Mouse (Mus musculus) liver, postnatal 0 days (tissue): Measurements from ENCODE around the gene Psme1. TPM values are rescaled to one million over a fixed set of nuclear protein-coding genes. Genes with fewer than 3 reads are reported as not detected.

Experiments used
- ATAC-seq: fragments of 200-750 bp; cut with Nextera tagmentation; 2 replicates; pipeline ENCODE4 v1.8.0; 2017; ENCODE audit warnings: mild to moderate bottlenecking, moderate library complexity
- DNase-seq: peaks from one replicate; pipeline ENCODE4 v3.0.0-alpha.2; 2016
- H3K27ac ChIP-seq: fragments of 300-500 bp; sonication (generic); 2 replicates; pipeline ENCODE4 v1.5.1; 2014; ENCODE audit warnings: antibody characterized with exemption, moderate library complexity, mild to moderate bottlenecking, low read depth
- H3K27me3 ChIP-seq: fragments of 300-500 bp; sonication (generic); 2 replicates; pipeline ENCODE4 v1.6.1; 2014; ENCODE audit warnings: low read length, control low read depth, mixed read lengths; ENCODE audit not compliant: insufficient read depth
- H3K36me3 ChIP-seq: fragments of 300-500 bp; sonication (generic); replicated peaks from 2 replicates; pipeline ENCODE4 v1.6.1; 2014; ENCODE audit warnings: mild to moderate bottlenecking, control low read depth, low read length, moderate library complexity, mixed read lengths; ENCODE audit not compliant: insufficient read depth
- H3K4me1 ChIP-seq: fragments of 300-500 bp; sonication (generic); 2 replicates; pipeline ENCODE4 v1.6.1; 2014; ENCODE audit warnings: antibody characterized with exemption, mild to moderate bottlenecking, control low read depth; ENCODE audit not compliant: insufficient read depth
- H3K4me2 ChIP-seq: fragments of 300-500 bp; sonication (generic); 2 replicates; pipeline ENCODE4 v1.6.1; 2014; ENCODE audit warnings: low read depth, mild to moderate bottlenecking, low read length, moderate library complexity, mixed read lengths
- H3K4me3 ChIP-seq: fragments of 300-500 bp; sonication (generic); 2 replicates; pipeline ENCODE4 v1.5.1; 2014; ENCODE audit warnings: low read depth, low read length
- H3K9ac ChIP-seq: fragments of 300-500 bp; sonication (generic); replicated peaks from 2 replicates; pipeline ENCODE4 v1.6.1; 2014; ENCODE audit warnings: mild to moderate bottlenecking, moderate library complexity
- H3K9me3 ChIP-seq: fragments of 300-500 bp; sonication (generic); 2 replicates; pipeline ENCODE4 v1.6.1; 2016; ENCODE audit warnings: mild to moderate bottlenecking, control low read depth, low read length, mixed read lengths
- CTCF ChIP-seq: sonication (generic); IDR thresholded peaks from 2 replicates; pipeline ENCODE4 v1.5.1; 2016; ENCODE audit warnings: antibody characterized with exemption, low read depth
- EP300 ChIP-seq: IDR thresholded peaks from 2 replicates; pipeline ENCODE4 v1.6.1; 2016; ENCODE audit warnings: antibody characterized with exemption, low read depth, mild to moderate bottlenecking
- WGBS: fragments of 180-500 bp; shearing (Covaris S2); extraction: QIAGEN DNeasy Blood & Tissue Kit; methylation state at CpG from one replicate; pipeline ENCODE4 v1.1.7; 2014; ENCODE audit not compliant: insufficient replicate concordance; 5-methylcytosine and 5-hydroxymethylcytosine counted together
- polyA plus RNA-seq: library from polyadenylated mRNA; unstranded; fragments of >200 nt; fragmentation: Nextera tagmentation; extraction: Ambion mirVana; gene quantifications from 2 replicates; pipeline ENCODE4 v1.2.1, GENCODE M21; 2015

Gene Psme1
- polyA plus RNA-seq, 1 experiment from 2014 or later = 162 TPM

DNA sequence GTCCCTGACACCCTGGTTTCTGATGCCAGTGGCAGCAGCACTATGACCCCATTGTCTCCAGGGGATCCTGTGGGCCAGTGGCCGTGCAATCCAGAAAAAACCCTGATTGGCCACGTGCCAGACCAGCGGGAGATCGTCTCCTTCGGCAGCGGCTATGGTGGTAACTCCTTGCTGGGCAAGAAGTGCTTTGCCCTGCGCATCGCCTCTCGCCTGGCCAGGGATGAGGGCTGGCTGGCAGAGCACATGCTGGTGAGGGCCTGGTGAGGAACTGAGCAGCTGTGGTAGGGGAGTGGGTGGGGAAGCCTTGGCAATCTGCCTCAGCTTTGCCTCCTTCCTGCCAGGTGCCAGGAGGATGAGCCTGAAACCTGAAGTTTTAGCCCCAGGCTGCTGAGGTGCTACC lies 33.6 kb upstream of the Psme1 start:
- H3K27ac ChIP-seq = no peak overlapping the region
- H3K9me3 ChIP-seq = no peaks in the 10 kb centered on the region
- DNase-seq = no peak
- no peak for ATAC-seq
- H3K9ac ChIP-seq = no peak overlapping the region
- WGBS = 94% methylated on average over 9 of the region's 9 CpGs
- no peaks in the 10 kb centered on the region for H3K27me3 ChIP-seq
- peaks cover 19% of the 10 kb centered on the region for H3K4me1 ChIP-seq
- TF ChIP-seq CTCF = no peak
- TF ChIP-seq EP300 = no peak
- H3K4me3 ChIP-seq = no peak overlapping the region
- peaks cover 63% of the 10 kb centered on the region for H3K36me3 ChIP-seq
- no peak overlapping the region for H3K4me2 ChIP-seq

DNA sequence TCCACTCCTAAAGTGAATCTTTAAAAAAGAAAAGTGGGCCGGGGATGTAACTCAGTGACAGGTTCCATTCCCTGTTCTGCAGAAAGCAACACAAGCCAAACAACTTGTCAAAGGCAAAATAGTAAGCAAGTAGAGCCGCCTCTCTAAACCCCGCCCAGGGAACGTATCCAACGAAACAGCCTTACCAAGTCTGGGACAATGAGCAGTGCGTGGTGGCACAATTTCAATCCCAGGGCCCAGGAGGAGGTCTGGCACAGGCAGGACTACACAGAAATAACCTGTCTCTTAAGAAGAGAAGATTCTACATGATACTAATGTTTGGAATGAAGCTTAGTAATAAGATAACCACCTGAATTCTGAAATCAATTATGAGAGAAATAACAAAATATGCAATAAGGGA lies 27.7 kb upstream of the Psme1 start:
- WGBS = 91% methylated on average over 6 of the region's 6 CpGs
- DNase-seq = no peak
- Histone ChIP-seq H3K36me3 (peaks cover 47% of the 10 kb centered on the region), H3K9ac (no peak overlapping the region), H3K4me3 (no peak overlapping the region), H3K27me3 (no peaks in the 10 kb centered on the region), H3K9me3 (no peaks in the 10 kb centered on the region), H3K4me1 (no peaks in the 10 kb centered on the region), H3K27ac (no peak overlapping the region), H3K4me2 (no peak overlapping the region)
- ATAC-seq = no peak
- TF ChIP-seq EP300 (no peak), CTCF (no peak)

DNA sequence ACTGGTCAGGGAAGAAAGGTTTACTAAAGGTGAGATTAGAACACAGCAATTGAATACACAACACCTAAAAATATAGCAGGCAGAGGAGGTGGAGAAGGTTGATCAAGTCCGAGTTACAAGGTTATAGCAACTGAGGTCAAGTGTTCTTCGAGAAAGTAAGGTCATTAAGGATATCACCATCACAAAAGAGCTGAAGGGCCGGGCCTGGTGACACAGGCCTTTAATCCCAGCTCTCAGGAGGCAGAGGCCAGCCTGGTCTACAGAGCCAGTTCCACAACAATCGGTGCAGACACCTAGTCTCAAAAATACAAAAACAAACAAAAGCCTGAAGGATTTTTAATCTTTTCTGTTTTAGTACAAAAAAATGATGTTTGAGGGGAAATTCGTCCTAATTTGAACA lies 26.6 kb upstream of the Psme1 start:
- H3K4me2 ChIP-seq = no peak overlapping the region
- H3K9ac ChIP-seq = no peak overlapping the region
- H3K36me3 ChIP-seq = peaks cover 37% of the 10 kb centered on the region
- no peak overlapping the region for H3K4me3 ChIP-seq
- no peaks in the 10 kb centered on the region for H3K9me3 ChIP-seq
- no peak overlapping the region for H3K27ac ChIP-seq
- TF ChIP-seq EP300 (no peak), CTCF (no peak)
- ATAC-seq = no peak
- peaks cover under 1% of the 10 kb centered on the region; the same call in 1 of the 2 replicates for H3K4me1 ChIP-seq
- WGBS = 72% methylated on average over 5 of the region's 5 CpGs
- no peaks in the 10 kb centered on the region for H3K27me3 ChIP-seq
- no peak for DNase-seq

DNA sequence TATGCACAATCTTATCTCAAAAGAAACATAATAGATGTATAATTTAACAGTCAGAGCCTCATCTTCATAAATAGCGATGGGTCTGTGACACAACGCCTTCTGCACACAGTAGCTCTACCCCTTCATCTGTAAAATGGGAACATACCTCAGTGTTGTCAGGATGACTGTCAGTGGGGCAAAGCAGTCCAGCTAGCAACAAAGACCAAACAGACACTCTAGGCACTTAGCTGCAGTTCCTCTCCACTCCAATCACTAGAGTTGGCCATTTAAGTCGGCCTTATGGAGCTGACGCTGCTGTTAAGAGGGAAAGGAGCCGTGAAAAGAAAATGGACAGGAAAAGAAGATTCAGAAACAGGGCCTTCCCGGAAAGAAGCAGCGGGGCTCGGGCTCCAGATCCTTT lies 26.1 kb upstream of the Psme1 start:
- H3K9ac ChIP-seq = no peak overlapping the region
- H3K4me2 ChIP-seq = no peak overlapping the region
- no peak for TF ChIP-seq CTCF
- H3K9me3 ChIP-seq = no peaks in the 10 kb centered on the region
- H3K4me1 ChIP-seq = peaks cover 5% of the 10 kb centered on the region
- H3K27ac ChIP-seq = no peak overlapping the region
- no peak overlapping the region for H3K4me3 ChIP-seq
- peaks cover 34% of the 10 kb centered on the region for H3K36me3 ChIP-seq
- ATAC-seq = no peak
- DNase-seq = no peak
- WGBS = 89% methylated on average over 8 of the region's 8 CpGs
- H3K27me3 ChIP-seq = no peaks in the 10 kb centered on the region

DNA sequence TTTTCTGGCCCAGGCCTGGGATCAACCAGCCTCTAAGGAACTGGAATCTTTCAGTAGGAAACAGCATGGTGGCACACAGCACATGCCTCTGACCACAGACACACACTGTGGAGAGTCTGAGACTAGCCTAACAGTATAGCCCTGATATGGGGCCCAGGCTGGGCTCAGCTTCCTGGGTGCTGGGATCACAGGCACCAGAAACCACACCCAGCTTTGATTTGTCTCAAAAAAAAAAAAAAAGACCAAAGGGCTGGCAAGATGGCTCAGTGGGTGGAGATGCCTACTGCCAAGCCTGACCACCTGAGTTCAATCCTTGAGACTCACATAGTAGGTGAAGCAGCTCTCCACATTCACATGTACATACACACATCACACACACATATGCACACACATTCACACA lies 23.3 kb upstream of the Psme1 start:
- Histone ChIP-seq H3K36me3 (peaks cover 6% of the 10 kb centered on the region), H3K4me2 (no peak overlapping the region), H3K4me1 (peaks cover 25% of the 10 kb centered on the region), H3K9me3 (no peaks in the 10 kb centered on the region), H3K9ac (no peak overlapping the region), H3K4me3 (no peak overlapping the region), H3K27ac (no peak overlapping the region), H3K27me3 (no peaks in the 10 kb centered on the region)
- ATAC-seq (no peak), DNase-seq (no peak)
- TF ChIP-seq CTCF (no peak), EP300 (no peak)

DNA sequence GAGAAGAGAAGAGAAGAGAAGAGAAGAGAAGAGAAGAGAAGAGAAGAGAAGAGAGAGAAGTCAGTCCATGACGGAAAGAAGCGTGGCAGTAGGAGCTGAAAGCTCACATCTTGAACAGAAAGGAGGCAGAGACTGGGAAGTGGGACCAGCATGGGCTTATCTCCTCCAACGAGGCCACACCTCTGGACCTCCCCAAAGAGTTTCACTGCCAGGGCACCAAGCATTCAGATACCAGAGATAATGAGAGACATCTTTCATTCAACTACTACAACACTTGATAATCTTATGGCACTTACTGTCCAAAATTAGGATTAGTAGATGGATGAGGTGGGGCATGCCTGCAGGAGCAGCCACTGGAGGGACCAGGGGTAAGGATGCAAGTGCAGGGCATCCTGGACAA lies 22.1 kb upstream of the Psme1 start:
- no peak for ATAC-seq
- Histone ChIP-seq H3K27ac (no peak overlapping the region), H3K9me3 (no peaks in the 10 kb centered on the region), H3K4me3 (no peak overlapping the region), H3K4me1 (peaks cover 25% of the 10 kb centered on the region), H3K27me3 (no peaks in the 10 kb centered on the region), H3K9ac (no peak overlapping the region), H3K36me3 (no peaks in the 10 kb centered on the region), H3K4me2 (no peak overlapping the region)
- 67% methylated on average over 3 of the region's 3 CpGs for WGBS
- no peak for DNase-seq
- no peak for TF ChIP-seq CTCF
- TF ChIP-seq EP300 = no peak

DNA sequence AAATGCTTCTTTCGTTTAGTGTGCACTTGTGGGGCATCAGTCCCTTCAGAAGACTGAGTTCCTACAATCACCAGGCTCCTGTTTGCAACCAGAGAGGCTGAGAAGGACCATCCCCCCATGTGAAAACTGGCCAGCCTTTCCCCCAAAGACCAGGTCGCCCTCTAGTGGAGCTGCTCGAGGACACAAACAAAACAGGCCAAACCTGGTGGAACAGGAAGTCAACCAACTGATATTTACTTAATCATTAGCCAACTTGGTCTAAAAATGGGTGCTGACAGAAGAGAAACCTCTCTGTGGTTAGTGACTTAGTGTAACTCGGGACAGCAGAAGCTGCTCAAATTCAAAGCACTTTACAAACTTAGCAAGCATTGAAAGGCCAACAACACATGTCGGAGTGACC lies 20.9 kb upstream of the Psme1 start:
- Histone ChIP-seq H3K4me2 (peak overlapping the region; percentile 13), H3K36me3 (no peaks in the 10 kb centered on the region; the same call in 1 of the 2 replicates), H3K9me3 (no peaks in the 10 kb centered on the region), H3K27me3 (no peaks in the 10 kb centered on the region), H3K27ac (peak overlapping the region; percentile 88), H3K4me1 (peaks cover 35% of the 10 kb centered on the region), H3K9ac (peak overlapping the region; percentile 36; the same call in 1 of the 2 replicates), H3K4me3 (no peak overlapping the region)
- 8% methylated on average over 5 of the region's 5 CpGs for WGBS
- TF ChIP-seq EP300 = peak; percentile 76; the same call in 1 of the 2 replicates
- TF ChIP-seq CTCF = peak; percentile 99
- ATAC-seq (no peak), DNase-seq (peak; percentile 90)
